Mouse (Mus musculus) CH12.LX (cell line): ENCODE results near the gene Sned1. TPM values are rescaled to one million over a fixed set of nuclear protein-coding genes. Genes with fewer than 3 reads are reported as not detected.

Experiments
- DNase-seq: peaks from one replicate; pipeline ENCODE4 v3.0.0-alpha.2; 2013; ENCODE audit errors: extremely low read depth
- H3K27ac ChIP-seq: 2 replicates; pipeline ENCODE4 v1.5.1; 2012; ENCODE audit warnings: low read depth, mild to moderate bottlenecking, control low read depth, moderate library complexity; ENCODE audit not compliant: insufficient read depth
- H3K27me3 ChIP-seq: replicated peaks from 2 replicates; pipeline ENCODE3; 2012; ENCODE audit warnings: inconsistent platforms
- H3K36me3 ChIP-seq, 2 experiments: replicated peaks in 1 of 2; 2 replicates each; pipeline versions ENCODE3 to v1.6.1; 2012; ENCODE audit warnings: inconsistent platforms in 1 of 2, low read length in 1 of 2, mild to moderate bottlenecking in 1 of 2, mixed read lengths in 1 of 2, moderate library complexity in 1 of 2; ENCODE audit not compliant: control insufficient read depth in 1 of 2, insufficient read depth in 1 of 2
- H3K4me1 ChIP-seq, 2 experiments: 2 replicates each; pipeline ENCODE4 v1.6.1; 2012; ENCODE audit warnings: inconsistent platforms in 1 of 2, moderate library complexity in 1 of 2; ENCODE audit not compliant: insufficient read depth in 2 of 2, control insufficient read depth in 1 of 2
- H3K4me2 ChIP-seq: 2 replicates; pipeline ENCODE4 v1.6.1; 2012; ENCODE audit warnings: low read depth, mild to moderate bottlenecking, control low read depth; ENCODE audit not compliant: poor library complexity, insufficient read depth, severe bottlenecking
- H3K4me3 ChIP-seq, 3 experiments: fragments of 150-350 bp in 1 of 3; sonication (generic) in 1 of 3; replicated peaks in 1 of 3; 2 replicates each; pipeline versions ENCODE3 to v1.5.1; 2011 to 2012; ENCODE audit warnings: low read depth in 2 of 3, low read length in 2 of 3, mild to moderate bottlenecking in 2 of 3, moderate library complexity in 2 of 3, control low read depth in 1 of 3, improper control_type of control experiment in 1 of 3, inconsistent platforms in 1 of 3, mixed read lengths in 1 of 3; ENCODE audit not compliant: poor library complexity in 1 of 3
- H3K79me2 ChIP-seq: replicated peaks from 2 replicates; pipeline ENCODE4 v1.6.1; 2012; ENCODE audit warnings: mild to moderate bottlenecking, moderate library complexity; ENCODE audit not compliant: control insufficient read depth, poor library complexity, insufficient read depth, severe bottlenecking; ENCODE audit errors: extremely low read depth
- H3K9ac ChIP-seq: 2 replicates; pipeline ENCODE4 v1.6.1; 2012; ENCODE audit warnings: low read depth, mild to moderate bottlenecking, control low read depth, moderate library complexity; ENCODE audit not compliant: insufficient read depth
- H3K9me3 ChIP-seq: replicated peaks from 2 replicates; pipeline ENCODE3; 2012; ENCODE audit warnings: low read length, inconsistent platforms, mixed read lengths
- BHLHE40 ChIP-seq: IDR thresholded peaks from 2 replicates; pipeline ENCODE4 v1.6.1; 2011; ENCODE audit warnings: mild to moderate bottlenecking, low read depth, low read length, improper control_type of control experiment
- CHD1 ChIP-seq: IDR thresholded peaks from 2 replicates; pipeline ENCODE4 v1.6.1; 2012; ENCODE audit warnings: low read depth, low read length, improper control_type of control experiment, inconsistent platforms
- CHD2 ChIP-seq: IDR thresholded peaks from 2 replicates; pipeline ENCODE4 v1.6.1; 2011; ENCODE audit warnings: low read length, improper control_type of control experiment
- CTCF ChIP-seq, 2 experiments: IDR thresholded peaks in 1 of 2; conservative IDR thresholded peaks in 1 of 2; 2 replicates each; pipeline ENCODE4 v1.5.1; 2011 to 2012; ENCODE audit warnings: low read depth in 2 of 2, low read length in 2 of 2, improper control_type of control experiment in 1 of 2, inconsistent platforms in 1 of 2, mild to moderate bottlenecking in 1 of 2, moderate library complexity in 1 of 2
- ETS1 ChIP-seq: conservative IDR thresholded peaks from 2 replicates; pipeline ENCODE4 v1.6.1; 2012; ENCODE audit warnings: low read depth, mild to moderate bottlenecking, inconsistent platforms, low read length, improper control_type of control experiment, moderate library complexity
- HCFC1 ChIP-seq: IDR thresholded peaks from 2 replicates; pipeline ENCODE4 v1.6.1; 2012; ENCODE audit warnings: low read depth, mild to moderate bottlenecking, inconsistent platforms, low read length, improper control_type of control experiment
- JUN ChIP-seq: IDR thresholded peaks from 2 replicates; pipeline ENCODE4 v1.6.1; 2011; ENCODE audit warnings: low read depth, mild to moderate bottlenecking, low read length, improper control_type of control experiment, moderate library complexity; ENCODE audit not compliant: insufficient read depth
- MAZ ChIP-seq: IDR thresholded peaks from 2 replicates; pipeline ENCODE4 v1.6.1; 2012; ENCODE audit warnings: low read depth, mild to moderate bottlenecking, inconsistent platforms, low read length, improper control_type of control experiment, moderate library complexity
- MEF2A ChIP-seq: IDR thresholded peaks from 2 replicates; pipeline ENCODE4 v1.6.1; 2014; ENCODE audit warnings: low read depth, mild to moderate bottlenecking, inconsistent platforms, low read length, improper control_type of control experiment, borderline replicate concordance
- NRF1 ChIP-seq: IDR thresholded peaks from 2 replicates; pipeline ENCODE4 v1.6.1; 2014; ENCODE audit warnings: low read depth, mild to moderate bottlenecking, inconsistent platforms, low read length, improper control_type of control experiment, moderate library complexity
- PAX5 ChIP-seq: IDR thresholded peaks from 2 replicates; pipeline ENCODE4 v1.6.1; 2012; ENCODE audit warnings: low read length, inconsistent platforms, mixed read lengths
- POLR2A ChIP-seq: IDR thresholded peaks from 2 replicates; pipeline ENCODE4 v1.6.1; 2011; ENCODE audit warnings: low read depth, mild to moderate bottlenecking, improper control_type of control experiment, low read length
- POLR2AphosphoS2 ChIP-seq: IDR thresholded peaks from 2 replicates; pipeline ENCODE4 v1.6.1; 2011; ENCODE audit warnings: low read depth, low read length, improper control_type of control experiment
- RAD21 ChIP-seq: IDR thresholded peaks from 2 replicates; pipeline ENCODE4 v1.6.1; 2011; ENCODE audit warnings: low read depth, mild to moderate bottlenecking, low read length, improper control_type of control experiment, moderate library complexity
- RCOR1 ChIP-seq: conservative IDR thresholded peaks from 2 replicates; pipeline ENCODE4 v1.6.1; 2012; ENCODE audit warnings: low read depth, mild to moderate bottlenecking, inconsistent platforms, low read length, improper control_type of control experiment
- SMC3 ChIP-seq: IDR thresholded peaks from 2 replicates; pipeline ENCODE4 v1.6.1; 2011; ENCODE audit warnings: low read depth, low read length, improper control_type of control experiment
- TCF12 ChIP-seq: IDR thresholded peaks from 2 replicates; pipeline ENCODE4 v1.6.1; 2014; ENCODE audit warnings: low read depth, mild to moderate bottlenecking, inconsistent platforms, low read length, improper control_type of control experiment
- UBTF ChIP-seq: IDR thresholded peaks from 2 replicates; pipeline ENCODE4 v1.6.1; 2012; ENCODE audit warnings: low read depth, mild to moderate bottlenecking, inconsistent platforms, low read length, improper control_type of control experiment, moderate library complexity
- USF1 ChIP-seq: IDR thresholded peaks from 2 replicates; pipeline ENCODE4 v1.6.1; 2014; ENCODE audit warnings: low read depth, mild to moderate bottlenecking, inconsistent platforms, low read length, improper control_type of control experiment
- USF2 ChIP-seq: conservative IDR thresholded peaks from 2 replicates; pipeline ENCODE4 v1.6.1; 2011; ENCODE audit warnings: low read depth, low read length, improper control_type of control experiment
- ZC3H11A ChIP-seq: IDR thresholded peaks from 2 replicates; pipeline ENCODE4 v1.6.1; 2012; ENCODE audit warnings: low read depth, mild to moderate bottlenecking, inconsistent platforms, low read length, improper control_type of control experiment
- ZMIZ1 ChIP-seq: IDR thresholded peaks from 2 replicates; pipeline ENCODE4 v1.6.1; 2012; ENCODE audit warnings: low read depth, mild to moderate bottlenecking, inconsistent platforms, low read length, improper control_type of control experiment
- ZNF384 ChIP-seq: IDR thresholded peaks from 2 replicates; pipeline ENCODE4 v1.6.1; 2012; ENCODE audit warnings: low read depth, low read length, improper control_type of control experiment, inconsistent platforms
- dilution Hi-C: fragments of 300-500 bp; cut with MboI; formaldehyde crosslinking; loops from 2 replicates; pipeline ENCODE4 v1.14.3; 2020; ENCODE audit warnings: low sequenced_read_pairs; ENCODE audit not compliant: extremely low pct_unique_long_range_greater_than_20kb, extremely low pct_ligation_motif_present
- in situ Hi-C: fragments of 300-500 bp; cut with MboI; formaldehyde crosslinking; loops from 3 replicates; pipeline ENCODE4 v1.14.3; 2019; ENCODE audit warnings: low sequenced_read_pairs, low pct_ligation_motif_present, low pct_unique_long_range_greater_than_20kb, mixed read lengths
- polyA plus RNA-seq: library from polyadenylated mRNA; unstranded; fragments of >175 nt; gene quantifications from 2 replicates; pipeline ENCODE4 v1.2.1, GENCODE M21; 2012; ENCODE audit warnings: low read depth; ENCODE audit not compliant: insufficient read length
- total RNA-seq, 2 experiments: library from RNA; depleted of rRNA; stranded (reverse); fragments of 300-350 nt in 1 of 2; fragments of >200 nt in 1 of 2; gene quantifications; 2 replicates each; pipeline ENCODE4 v1.2.3; 2012 to 2014

The Sned1 gene
- total and polyA plus RNA-seq, 3 experiments = 0.52 to 1.1 (median 0.59) TPM

GRCm38 (mm10) chr1:93229626-93230025, 6.0 kb upstream of the Sned1 start:
- Histone ChIP-seq H3K27ac (no peak overlapping the region), H3K4me3 (no peak overlapping the region), H3K79me2 (no peaks in the 10 kb centered on the region), H3K9me3 (no peaks in the 10 kb centered on the region), H3K36me3 (no peaks in the 10 kb centered on the region), H3K9ac (no peak overlapping the region), H3K27me3 (peaks cover 91% of the 10 kb centered on the region), H3K4me2 (no peak overlapping the region), H3K4me1 (no peaks in the 10 kb centered on the region)
- DNase-seq = no peak
- in situ Hi-C loops (loop anchor here (10.0 kb wide), 1 partner anchor 55 kb away; no protein-coding TSS in a partner anchor), dilution Hi-C loops (no loop called here)
- TF ChIP-seq UBTF (no peak), CHD2 (no peak), MAZ (no peak), BHLHE40 (no peak), PAX5 (no peak), MEF2A (no peak), ZMIZ1 (no peak), ZNF384 (no peak), USF1 (no peak), JUN (no peak), ETS1 (no peak), TCF12 (no peak), RAD21 (no peak), RCOR1 (no peak), HCFC1 (no peak)

- Histone ChIP-seq H3K9ac (no peak overlapping the region), H3K4me1 (peaks cover 0 to 8% of the 10 kb centered on the region in 2 experiments; a peak in 2 of 4 replicates)
- DNase-seq = no peak
Measured at GRCm38 (mm10) chr1:93236545-93236924, 894 bp downstream of the Sned1 start.

More at GRCm38 (mm10) chr1:93236545-93236924, 894 bp downstream of the Sned1 start:
- no peak for TF ChIP-seq BHLHE40
- no peak for TF ChIP-seq NRF1
- no peak for TF ChIP-seq USF2
- no peak for TF ChIP-seq CHD2
- TF ChIP-seq ZC3H11A = no peak
- no peak for TF ChIP-seq CHD1
- no peak for TF ChIP-seq RCOR1
- TF ChIP-seq ETS1 = no peak
- no peak for TF ChIP-seq MEF2A
- TF ChIP-seq CTCF (conservative IDR thresholded peaks at IDR 0.05 in 1 of 2, IDR thresholded peaks at IDR 0.05 in 1 of 2; ENCODE audit: low read depth in 2 of 2, low read length in 2 of 2) = no peak
- no peak for TF ChIP-seq POLR2AphosphoS2
- no peak for TF ChIP-seq POLR2A
- no peak for TF ChIP-seq SMC3
- TF ChIP-seq ZNF384 = no peak
- Histone ChIP-seq H3K36me3 (no peaks in the 10 kb centered on the region), H3K9me3 (peaks cover 8% of the 10 kb centered on the region), H3K27ac (no peak overlapping the region), H3K4me2 (no peak overlapping the region), H3K27me3 (peaks cover 83% of the 10 kb centered on the region), H3K4me3 (no peak overlapping the region), H3K79me2 (no peaks in the 10 kb centered on the region)
- in situ Hi-C loops (no loop called here), dilution Hi-C loops (no loop called here)
